Mouse (Mus musculus) limb, embryonic 15.5 days (tissue): ENCODE data around the gene Gtdc1. TPM values are rescaled to one million over a fixed set of nuclear protein-coding genes. Genes with fewer than 3 reads are reported as not detected.

ENCODE experiments used
- ATAC-seq: fragments of 200-750 bp; cut with Nextera tagmentation; 2 replicates; pipeline ENCODE4 v1.8.0; 2017; ENCODE audit warnings: low read depth, moderate TSS enrichment; ENCODE audit not compliant: insufficient number of reproducible peaks, low FRiP score, low TSS enrichment
- H3K27ac ChIP-seq: fragments of 300-500 bp; sonication (generic); 2 replicates; pipeline ENCODE4 v1.5.1; 2015; ENCODE audit warnings: moderate library complexity, mild to moderate bottlenecking, inconsistent platforms
- H3K27me3 ChIP-seq: fragments of 300-500 bp; sonication (generic); 2 replicates; pipeline ENCODE4 v1.6.1; 2015; ENCODE audit warnings: inconsistent platforms
- H3K36me3 ChIP-seq: fragments of 300-500 bp; sonication (generic); 2 replicates; pipeline ENCODE4 v1.6.1; 2015; ENCODE audit warnings: inconsistent platforms
- H3K4me1 ChIP-seq: fragments of 300-500 bp; sonication (generic); 2 replicates; pipeline ENCODE4 v1.6.1; 2015; ENCODE audit warnings: inconsistent platforms
- H3K4me2 ChIP-seq: fragments of 300-500 bp; sonication (generic); 2 replicates; pipeline ENCODE4 v1.6.1; 2015; ENCODE audit warnings: mild to moderate bottlenecking, inconsistent platforms
- H3K4me3 ChIP-seq: fragments of 300-500 bp; sonication (generic); 2 replicates; pipeline ENCODE4 v1.5.1; 2015; ENCODE audit warnings: mild to moderate bottlenecking, inconsistent platforms
- H3K9ac ChIP-seq: fragments of 300-500 bp; sonication (generic); 2 replicates; pipeline ENCODE4 v1.6.1; 2015; ENCODE audit warnings: inconsistent platforms
- H3K9me3 ChIP-seq: fragments of 300-500 bp; sonication (generic); 2 replicates; pipeline ENCODE4 v1.6.1; 2016; ENCODE audit warnings: inconsistent platforms
- WGBS: fragments of 180-500 bp; shearing (Covaris S2); methylation state at CpG from one replicate; pipeline ENCODE4 v1.1.7; 2015; 5-methylcytosine and 5-hydroxymethylcytosine counted together
- polyA plus RNA-seq: library from polyadenylated mRNA; unstranded; fragments of >200 nt; fragmentation: Nextera tagmentation; extraction: Ambion mirVana; gene quantifications from 2 replicates; pipeline ENCODE4 v1.2.1, GENCODE M21; 2015

Gene Gtdc1
- polyA plus RNA-seq, 1 experiment from 2014 or later: 19.2 TPM

DNA sequence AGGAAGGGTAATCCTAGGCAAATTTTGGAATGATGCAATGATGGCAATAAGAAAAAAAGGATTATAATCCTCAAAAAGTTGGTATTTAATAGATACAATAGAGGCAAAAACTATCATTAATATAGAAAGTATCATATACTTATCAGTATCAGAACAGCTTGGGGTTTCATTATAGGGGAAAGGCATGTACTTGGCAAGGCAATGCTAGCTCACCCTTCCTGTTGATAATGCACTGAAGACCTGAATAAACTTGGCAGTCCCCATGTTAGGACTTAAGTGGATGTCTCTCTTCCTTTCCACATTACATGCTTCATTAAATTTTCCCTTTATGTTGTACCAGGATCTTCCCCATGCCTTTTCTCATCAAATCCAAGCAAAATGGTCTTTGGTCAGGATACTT is 206.0 kb downstream of the Gtdc1 start:
- H3K9me3 ChIP-seq: no peaks in the 10 kb centered on the region
- ATAC-seq: no peak

DNA sequence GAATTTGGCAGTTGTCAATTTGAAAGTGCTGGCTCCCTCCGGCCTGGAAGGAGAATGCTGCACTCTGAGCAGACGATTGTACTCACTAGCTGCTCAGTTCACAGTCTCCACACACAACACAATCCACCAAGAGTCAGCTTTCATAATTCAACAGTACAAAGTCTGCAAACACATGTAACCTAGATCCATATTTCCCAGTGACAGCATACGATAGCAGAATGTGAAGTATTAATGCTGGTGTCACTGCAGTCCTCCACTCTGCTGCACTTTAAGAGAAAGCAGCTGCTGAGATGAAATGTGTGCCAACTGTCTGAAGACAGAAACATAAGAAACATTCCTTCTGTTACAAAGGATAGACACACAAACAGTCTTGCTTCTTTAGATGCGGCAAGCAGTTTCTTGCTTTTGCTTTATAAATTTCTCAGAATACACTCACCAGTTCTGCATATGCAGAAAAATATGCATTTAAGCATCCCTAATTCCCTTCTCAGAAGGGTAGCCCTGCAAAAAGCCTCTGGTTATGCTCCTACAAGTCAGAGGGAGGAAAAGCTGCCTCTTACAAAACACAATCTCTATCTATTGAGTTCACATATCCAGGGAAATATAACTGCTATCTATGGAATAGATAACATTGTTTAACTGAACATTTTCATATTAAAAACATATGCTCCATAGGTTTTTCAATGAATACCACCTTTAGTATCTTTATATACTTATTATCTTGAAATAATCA is 221.4 kb downstream of the Gtdc1 start:
- 50% methylated on average over 4 of the region's 4 CpGs for WGBS

More for the DNA sequence above, 206.0 kb downstream of the Gtdc1 start:
- H3K27me3 ChIP-seq: no peaks in the 10 kb centered on the region
- H3K4me3 ChIP-seq: no peak overlapping the region
- H3K36me3 ChIP-seq: no peaks in the 10 kb centered on the region
- no peaks in the 10 kb centered on the region for H3K4me1 ChIP-seq
- H3K27ac ChIP-seq: no peak overlapping the region
- no peak overlapping the region for H3K4me2 ChIP-seq
- H3K9ac ChIP-seq: no peak overlapping the region

DNA sequence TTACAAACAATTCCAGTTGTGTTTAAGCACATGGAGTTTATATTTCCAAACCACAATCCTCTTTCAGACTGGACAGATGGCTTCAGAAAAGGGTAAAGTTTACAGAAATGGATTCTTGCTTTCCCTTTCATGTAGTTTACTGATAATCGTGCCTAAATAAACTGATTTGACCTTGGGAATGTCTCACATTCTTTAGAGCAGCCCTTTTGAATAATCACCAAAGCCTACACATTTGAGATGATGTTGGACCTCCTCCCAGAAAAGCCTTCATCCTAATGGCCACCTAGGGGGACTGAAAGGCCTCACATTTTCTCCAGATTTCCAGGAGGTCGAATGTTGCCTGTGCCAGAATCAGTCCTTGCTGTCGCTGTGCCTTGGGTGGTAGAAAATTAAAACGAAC is 227.2 kb downstream of the Gtdc1 start:
- no peak for ATAC-seq
- Histone ChIP-seq H3K4me1 (no peaks in the 10 kb centered on the region), H3K27me3 (no peaks in the 10 kb centered on the region), H3K27ac (no peak overlapping the region), H3K9me3 (no peaks in the 10 kb centered on the region), H3K36me3 (no peaks in the 10 kb centered on the region), H3K4me3 (no peak overlapping the region), H3K4me2 (no peak overlapping the region), H3K9ac (no peak overlapping the region)
- WGBS: 58% methylated on average over 4 of the region's 4 CpGs

More for the DNA sequence above, 221.4 kb downstream of the Gtdc1 start:
- Histone ChIP-seq H3K4me1 (no peaks in the 10 kb centered on the region), H3K4me2 (no peak overlapping the region), H3K27ac (peak overlapping the region; percentile 57), H3K9ac (no peak overlapping the region), H3K36me3 (no peaks in the 10 kb centered on the region), H3K27me3 (no peaks in the 10 kb centered on the region), H3K9me3 (no peaks in the 10 kb centered on the region), H3K4me3 (no peak overlapping the region)
- ATAC-seq: no peak

DNA sequence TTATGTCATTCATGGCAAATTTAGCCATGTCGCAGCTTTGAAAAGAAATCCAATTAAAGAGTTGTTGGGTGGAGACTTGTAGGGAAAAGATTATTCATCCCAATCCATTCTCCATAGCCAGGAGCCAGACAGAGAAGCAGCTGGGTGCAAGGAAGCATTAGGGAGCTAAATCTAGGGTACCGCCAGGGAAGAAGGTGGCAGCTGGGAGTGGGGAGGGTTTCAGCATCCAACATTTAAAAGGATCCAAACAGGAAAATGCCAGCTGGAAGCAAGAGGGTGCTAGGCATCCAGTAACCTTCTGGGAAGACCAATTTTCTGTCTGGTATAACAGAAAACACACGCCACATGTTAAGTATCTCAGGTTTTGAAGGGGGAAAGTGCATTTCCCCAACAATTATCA is 231.0 kb downstream of the Gtdc1 start:
- H3K4me2 ChIP-seq: no peak overlapping the region

DNA sequence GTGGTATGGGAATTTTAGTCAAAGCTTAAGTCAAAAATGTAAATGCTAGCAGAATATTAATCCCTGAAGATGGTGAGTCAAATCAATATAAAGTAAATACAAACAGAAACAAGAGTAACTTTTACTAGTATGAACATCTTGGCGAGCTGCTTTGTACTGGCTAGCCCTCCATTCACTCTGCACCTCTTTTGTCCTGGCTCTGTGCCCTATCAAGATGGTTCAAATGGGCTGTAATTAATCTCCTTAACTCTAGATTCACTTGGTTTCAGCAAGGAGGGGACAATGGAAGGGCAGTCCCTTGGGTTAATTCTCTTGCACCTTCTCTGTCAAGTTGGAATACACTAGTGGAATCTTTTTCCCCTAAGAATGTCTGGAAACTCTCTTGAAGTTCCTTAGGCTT is 233.6 kb downstream of the Gtdc1 start:
- Histone ChIP-seq H3K4me3 (no peak overlapping the region), H3K36me3 (no peaks in the 10 kb centered on the region), H3K9me3 (no peaks in the 10 kb centered on the region), H3K27me3 (no peaks in the 10 kb centered on the region), H3K27ac (no peak overlapping the region), H3K9ac (no peak overlapping the region), H3K4me2 (no peak overlapping the region), H3K4me1 (no peaks in the 10 kb centered on the region)
- no peak for ATAC-seq
- 71% methylated on average over 1 of the region's 1 CpGs for WGBS

More for the DNA sequence above, 231.0 kb downstream of the Gtdc1 start:
- no peak overlapping the region for H3K4me3 ChIP-seq
- H3K27ac ChIP-seq: no peak overlapping the region
- no peak for ATAC-seq
- no peaks in the 10 kb centered on the region for H3K27me3 ChIP-seq
- H3K9me3 ChIP-seq: no peaks in the 10 kb centered on the region
- WGBS: 78% methylated on average over 3 of the region's 3 CpGs
- no peaks in the 10 kb centered on the region for H3K4me1 ChIP-seq
- no peaks in the 10 kb centered on the region for H3K36me3 ChIP-seq
- no peak overlapping the region for H3K9ac ChIP-seq

DNA sequence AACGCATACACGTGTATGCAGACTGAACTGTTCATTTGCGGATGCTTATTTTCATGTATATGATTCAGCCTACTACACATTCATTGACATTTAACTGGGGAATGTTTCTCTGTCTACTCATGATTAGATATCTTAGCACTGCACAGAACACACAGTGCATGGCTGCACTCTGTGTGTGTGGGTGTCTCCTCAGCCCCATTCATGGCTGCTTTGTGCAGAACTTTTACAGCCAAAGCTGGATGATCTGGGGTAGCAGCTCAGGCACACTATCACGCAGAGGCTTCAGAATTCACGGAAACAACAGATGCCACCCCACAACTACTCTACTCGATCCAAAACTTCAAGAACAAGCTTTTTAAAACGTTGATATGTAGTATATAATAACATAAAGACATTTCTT is 263.4 kb downstream of the Gtdc1 start:
- H3K4me3 ChIP-seq: no peak overlapping the region
- no peak overlapping the region for H3K27ac ChIP-seq
- 88% methylated on average over 7 of the region's 7 CpGs for WGBS
- H3K4me1 ChIP-seq: no peaks in the 10 kb centered on the region
- no peaks in the 10 kb centered on the region for H3K36me3 ChIP-seq
- no peaks in the 10 kb centered on the region for H3K27me3 ChIP-seq
- H3K9me3 ChIP-seq: no peaks in the 10 kb centered on the region
- ATAC-seq: no peak
- no peak overlapping the region for H3K4me2 ChIP-seq
- no peak overlapping the region for H3K9ac ChIP-seq

DNA sequence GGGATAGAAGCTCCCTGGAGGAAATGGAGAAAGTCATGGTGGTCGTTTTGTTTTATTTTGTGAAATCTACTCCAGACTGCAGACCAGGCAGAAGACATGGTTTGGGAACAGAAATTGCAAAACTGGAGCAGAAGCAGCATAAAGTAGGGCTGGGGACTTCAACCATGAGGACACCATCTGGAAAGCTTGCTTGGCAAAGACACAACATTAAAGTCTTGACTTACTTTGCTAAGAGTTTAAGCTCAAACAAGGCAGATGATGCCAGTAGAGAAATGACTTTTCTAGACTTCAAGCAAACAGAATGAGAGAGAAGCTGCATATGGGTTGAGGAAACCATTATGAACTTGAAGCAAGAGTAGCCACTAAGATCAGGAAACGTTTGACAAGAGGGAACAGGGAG is 267.6 kb downstream of the Gtdc1 start:
- 73% methylated on average over 2 of the region's 2 CpGs for WGBS
- H3K4me1 ChIP-seq: no peaks in the 10 kb centered on the region
- ATAC-seq: no peak
- H3K36me3 ChIP-seq: no peaks in the 10 kb centered on the region
- H3K9me3 ChIP-seq: no peaks in the 10 kb centered on the region
- no peak overlapping the region for H3K4me3 ChIP-seq
- H3K27me3 ChIP-seq: no peaks in the 10 kb centered on the region
- H3K4me2 ChIP-seq: no peak overlapping the region
- no peak overlapping the region for H3K9ac ChIP-seq
- H3K27ac ChIP-seq: no peak overlapping the region

DNA sequence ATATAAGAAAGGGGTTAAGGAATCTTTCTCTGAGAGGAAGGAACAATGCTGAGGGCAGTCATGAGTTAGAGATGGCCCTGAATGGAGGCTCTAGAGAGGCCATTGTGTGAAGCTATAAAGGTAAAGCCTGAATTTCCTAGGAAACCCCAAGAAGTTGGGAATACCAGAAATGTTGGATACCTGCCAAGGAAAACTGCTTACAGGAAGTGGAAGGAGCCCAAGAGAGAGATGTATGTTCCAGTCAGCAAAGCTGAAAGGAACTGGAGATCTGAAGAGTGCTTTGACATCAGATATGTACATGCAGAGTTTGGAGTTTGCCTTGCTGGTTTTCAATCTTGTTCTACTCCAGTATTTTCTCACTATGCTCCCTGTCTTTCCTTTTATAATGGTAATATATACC is 268.4 kb downstream of the Gtdc1 start:
- Histone ChIP-seq H3K9ac (no peak overlapping the region), H3K27me3 (no peaks in the 10 kb centered on the region), H3K4me3 (no peak overlapping the region), H3K4me2 (no peak overlapping the region), H3K27ac (no peak overlapping the region), H3K36me3 (no peaks in the 10 kb centered on the region), H3K9me3 (no peaks in the 10 kb centered on the region), H3K4me1 (peaks cover 5% of the 10 kb centered on the region)
- no peak for ATAC-seq

DNA sequence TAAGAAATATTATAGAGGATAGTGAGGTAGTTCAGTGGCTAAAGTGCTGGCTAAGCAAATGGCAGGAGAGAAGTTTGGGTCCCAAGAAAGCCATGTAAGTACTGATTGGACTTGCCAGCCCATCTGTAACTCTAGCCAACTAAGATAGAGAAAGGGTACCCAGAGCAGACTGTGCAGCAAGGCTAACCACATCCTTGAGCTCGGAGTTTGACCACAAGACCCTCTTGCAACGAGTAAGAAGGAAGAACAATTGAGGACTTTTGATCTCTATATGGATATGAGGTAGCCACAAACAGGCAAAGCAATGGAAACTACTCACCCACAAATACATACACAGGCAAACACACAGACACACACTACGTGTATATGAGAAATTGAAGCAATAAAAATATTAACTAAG is 278.9 kb downstream of the Gtdc1 start:
- Histone ChIP-seq H3K27ac (no peak overlapping the region), H3K9ac (no peak overlapping the region), H3K4me2 (no peak overlapping the region), H3K4me1 (peaks cover 3% of the 10 kb centered on the region; the same call in 1 of the 2 replicates), H3K4me3 (no peak overlapping the region), H3K9me3 (no peaks in the 10 kb centered on the region), H3K36me3 (no peaks in the 10 kb centered on the region), H3K27me3 (no peaks in the 10 kb centered on the region)
- ATAC-seq: no peak
- WGBS: 76% methylated on average over 3 of the region's 3 CpGs

DNA sequence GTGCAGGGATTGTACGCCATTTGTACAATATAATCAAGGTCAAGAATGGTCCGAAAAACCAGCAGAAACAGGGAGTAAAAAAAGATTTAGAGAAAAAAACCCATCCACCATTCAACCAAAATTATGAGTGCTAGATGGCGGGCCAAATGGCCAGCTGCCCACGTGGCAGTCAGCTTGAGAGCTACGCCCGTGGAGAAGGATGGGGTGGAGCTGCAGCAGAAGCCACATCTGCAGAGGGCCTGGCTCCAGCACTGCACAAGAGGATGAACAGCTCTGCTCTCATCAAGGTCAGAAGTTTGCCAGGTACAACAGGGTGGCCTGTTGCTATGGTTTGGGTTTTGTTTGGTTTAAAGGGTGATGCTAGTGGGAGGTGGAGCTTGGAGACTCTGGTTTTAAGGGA is 281.1 kb downstream of the Gtdc1 start:
- H3K4me3 ChIP-seq: no peak overlapping the region
- H3K4me2 ChIP-seq: no peak overlapping the region
- H3K9ac ChIP-seq: no peak overlapping the region
- H3K4me1 ChIP-seq: peaks cover 3% of the 10 kb centered on the region; the same call in 1 of the 2 replicates
- WGBS: 67% methylated on average over 6 of the region's 6 CpGs
- H3K27me3 ChIP-seq: no peaks in the 10 kb centered on the region
- H3K27ac ChIP-seq: no peak overlapping the region
- H3K9me3 ChIP-seq: no peaks in the 10 kb centered on the region
- no peaks in the 10 kb centered on the region for H3K36me3 ChIP-seq
- ATAC-seq: 0 out of 2 replicates have a peak, but pooled peaks have one; percentile 55

DNA sequence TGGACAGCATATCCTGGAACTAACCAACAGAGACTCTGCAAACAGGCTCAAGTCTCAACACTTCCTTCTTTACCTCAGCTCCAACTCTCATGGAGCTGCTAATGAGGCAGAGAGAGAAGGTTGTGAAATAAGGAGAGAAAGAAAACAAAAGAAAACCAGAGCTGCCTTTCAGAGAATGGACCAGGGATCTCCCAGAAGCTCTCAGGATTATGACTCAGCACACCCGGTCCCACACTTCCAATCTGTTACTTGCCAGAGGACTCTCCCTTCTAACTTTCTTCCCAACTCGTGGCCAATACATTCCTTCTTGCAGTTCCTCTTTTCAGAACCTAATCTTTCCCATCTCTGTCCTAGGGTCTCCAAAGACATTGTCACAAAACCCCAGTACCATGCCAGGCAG is 288.1 kb downstream of the Gtdc1 start:
- WGBS: 48% methylated on average over 2 of the region's 2 CpGs

DNA sequence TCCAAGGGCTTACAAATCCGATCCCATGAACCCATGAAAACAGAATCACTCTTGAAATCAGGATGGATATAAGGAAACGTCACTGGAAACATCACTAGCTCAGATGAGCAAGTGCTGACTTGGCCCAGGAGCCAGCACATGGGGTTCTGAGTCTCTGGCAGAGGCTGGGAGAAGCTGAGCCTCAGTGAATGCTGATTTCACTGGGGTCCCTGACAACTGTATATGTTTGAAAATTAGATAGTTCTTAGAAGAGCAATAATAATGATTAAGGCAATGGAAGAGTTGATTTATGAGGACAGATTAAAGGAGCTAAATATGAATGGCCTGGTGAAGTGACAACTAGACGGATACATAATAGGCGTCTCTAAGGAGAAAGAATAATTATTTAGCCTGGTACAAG is 289.3 kb downstream of the Gtdc1 start:
- no peaks in the 10 kb centered on the region for H3K9me3 ChIP-seq
- no peaks in the 10 kb centered on the region for H3K27me3 ChIP-seq
- no peaks in the 10 kb centered on the region for H3K4me1 ChIP-seq
- no peak overlapping the region for H3K4me3 ChIP-seq
- H3K36me3 ChIP-seq: no peaks in the 10 kb centered on the region
- ATAC-seq: no peak
- no peak overlapping the region for H3K27ac ChIP-seq
- H3K4me2 ChIP-seq: no peak overlapping the region
- 81% methylated on average over 4 of the region's 4 CpGs for WGBS
- H3K9ac ChIP-seq: no peak overlapping the region

More for the DNA sequence above, 288.1 kb downstream of the Gtdc1 start:
- H3K4me2 ChIP-seq: no peak overlapping the region
- H3K9me3 ChIP-seq: no peaks in the 10 kb centered on the region
- H3K4me1 ChIP-seq: no peaks in the 10 kb centered on the region
- H3K27ac ChIP-seq: no peak overlapping the region
- H3K9ac ChIP-seq: no peak overlapping the region
- no peaks in the 10 kb centered on the region for H3K27me3 ChIP-seq
- no peak for ATAC-seq
- H3K36me3 ChIP-seq: no peaks in the 10 kb centered on the region
- H3K4me3 ChIP-seq: no peak overlapping the region

DNA sequence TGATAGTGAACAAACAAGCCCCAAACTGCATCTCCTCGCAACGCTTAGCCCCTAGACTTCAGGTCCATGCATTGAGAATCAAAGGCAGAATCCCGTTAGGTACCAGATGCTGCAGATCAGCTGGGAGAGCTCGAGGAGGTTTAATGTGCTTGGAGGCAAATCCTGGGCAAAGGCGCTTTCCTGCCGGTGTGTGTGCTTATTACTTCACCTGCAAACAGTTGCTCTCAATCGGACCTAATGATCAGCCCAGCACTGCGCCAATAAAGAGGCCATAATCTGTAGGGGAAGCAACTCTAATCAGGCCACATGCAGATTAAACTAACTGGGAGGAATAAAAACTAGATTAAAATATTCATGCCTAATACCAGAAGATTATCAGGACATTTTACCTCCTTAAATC is 293.5 kb downstream of the Gtdc1 start:
- no peaks in the 10 kb centered on the region for H3K4me1 ChIP-seq
- no peaks in the 10 kb centered on the region for H3K36me3 ChIP-seq
- H3K9me3 ChIP-seq: no peaks in the 10 kb centered on the region
- no peak overlapping the region for H3K27ac ChIP-seq
- whole genome bisulfite sequencing: 44% methylated on average over 8 of the region's 8 CpGs
- no peak overlapping the region for H3K4me2 ChIP-seq
- H3K9ac ChIP-seq: no peak overlapping the region
- no peak for ATAC-seq
- H3K27me3 ChIP-seq: no peaks in the 10 kb centered on the region
- H3K4me3 ChIP-seq: no peak overlapping the region
